Mouse (Mus musculus) skeletal muscle tissue, adult 2 months (tissue): Measurements from ENCODE around the gene Sp9.
A peak's percentile ranks its signal among the peaks of the same experiment; 100 is the strongest.

ENCODE experiments used
- DNase-seq: peaks from one replicate; pipeline ENCODE4 v3.0.0-alpha.2; 2012; ENCODE audit warnings: low read depth, low spot score

The Sp9 gene

DNA sequence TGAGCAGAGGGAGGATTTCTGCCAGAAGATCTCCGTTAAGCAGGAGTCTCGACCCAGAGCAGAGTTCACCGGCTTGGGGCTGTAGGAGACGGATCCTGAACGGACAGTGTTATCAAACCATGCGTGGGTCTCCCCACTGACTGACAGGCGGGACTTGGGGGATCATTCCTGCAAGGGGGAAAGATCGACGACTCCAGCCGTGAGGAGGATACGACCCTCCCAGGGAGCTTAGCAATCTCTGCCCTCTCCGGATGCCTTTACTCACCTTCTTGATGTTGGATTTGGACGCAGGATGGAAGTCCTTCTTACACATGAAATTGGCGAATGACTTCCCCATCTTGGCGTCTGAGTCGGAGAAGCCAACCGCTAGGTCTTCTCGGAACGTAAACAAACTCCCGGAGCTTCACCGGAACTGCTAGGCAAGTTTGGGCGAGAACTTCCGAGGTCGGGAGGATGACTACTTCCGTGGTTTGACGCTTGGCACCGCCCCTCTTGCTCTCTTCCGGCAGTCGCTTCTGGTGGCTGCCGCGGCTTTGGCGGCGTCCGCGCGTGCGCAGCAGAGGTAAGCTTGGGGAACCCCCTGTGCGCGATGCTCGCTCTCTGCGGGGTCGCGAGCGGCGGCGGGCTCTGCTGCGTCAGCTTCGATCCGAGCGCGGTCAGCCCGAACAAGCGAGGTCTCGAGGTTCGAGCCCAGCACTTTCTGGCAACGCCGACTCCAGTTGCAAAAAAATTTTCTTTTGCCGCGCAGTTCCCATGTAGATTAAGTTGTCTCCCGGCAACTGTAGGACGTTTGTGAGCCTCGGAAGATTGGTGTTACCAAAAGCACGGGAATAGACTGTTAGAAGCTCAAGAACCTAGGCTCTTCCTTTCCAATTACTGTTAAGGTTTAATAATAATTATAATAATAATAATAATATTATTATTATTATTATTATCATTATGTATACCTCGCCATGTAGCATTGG is 40.7 kb downstream of the Sp9 start, which contains the start of the genes Scrn3 and Cir1:
Scrn3 (plus strand) TSS at position 450 of the 965 bp plus-strand sequence.
Cir1 (minus strand) TSS at position 550 of the 965 bp plus-strand sequence.
- DNase-seq, result peak; percentile 98

DNA sequence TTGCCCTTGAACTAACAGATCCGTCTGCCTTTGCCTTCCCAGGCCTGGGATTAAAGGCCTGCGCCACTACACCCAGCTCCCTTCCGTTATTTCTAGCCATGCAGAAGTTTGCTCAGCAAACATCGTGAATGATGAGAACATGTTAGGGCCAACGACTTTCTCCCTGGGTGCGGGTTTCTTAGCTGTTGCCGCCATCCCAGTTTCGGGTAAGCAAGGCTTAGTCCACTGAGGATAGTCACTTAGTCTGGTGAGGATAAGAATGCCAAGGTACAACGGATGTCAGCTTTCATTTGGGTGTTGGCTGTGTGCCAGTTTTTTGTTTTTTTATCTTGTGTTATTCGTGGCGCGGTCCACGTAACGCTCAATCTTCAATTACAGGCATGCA is 41.4 kb downstream of the Sp9 start:
- DNase-seq, result peak; percentile 52

DNA sequence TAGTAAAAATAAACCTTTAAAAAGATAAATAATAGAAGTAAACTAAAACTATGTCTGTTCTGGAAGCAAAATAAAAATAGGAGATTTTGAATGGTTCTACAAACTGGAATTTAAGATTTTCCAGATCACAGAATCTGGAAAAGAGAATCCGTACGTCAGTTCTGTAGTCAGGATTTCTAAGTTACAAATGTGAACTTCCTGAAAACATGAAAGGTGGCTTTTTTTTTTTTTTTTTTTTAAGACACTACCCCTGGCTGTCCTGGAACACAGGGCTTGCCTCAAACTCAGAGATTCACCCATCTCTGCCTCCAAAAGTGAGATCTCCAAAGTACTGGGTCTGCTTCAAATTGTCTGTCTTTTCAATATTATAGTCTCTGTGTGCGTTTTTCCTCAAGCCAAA is 42.6 kb downstream of the Sp9 start:
- no peak for DNase-seq

- no peak for DNase-seq
These were observed 45.7 kb downstream of the Sp9 start for GRCm38 (mm10) chr2:73317426-73317825.

- DNase-seq, result no peak
These were observed 47.5 kb downstream of the Sp9 start for GRCm38 (mm10) chr2:73319218-73319617.

DNA sequence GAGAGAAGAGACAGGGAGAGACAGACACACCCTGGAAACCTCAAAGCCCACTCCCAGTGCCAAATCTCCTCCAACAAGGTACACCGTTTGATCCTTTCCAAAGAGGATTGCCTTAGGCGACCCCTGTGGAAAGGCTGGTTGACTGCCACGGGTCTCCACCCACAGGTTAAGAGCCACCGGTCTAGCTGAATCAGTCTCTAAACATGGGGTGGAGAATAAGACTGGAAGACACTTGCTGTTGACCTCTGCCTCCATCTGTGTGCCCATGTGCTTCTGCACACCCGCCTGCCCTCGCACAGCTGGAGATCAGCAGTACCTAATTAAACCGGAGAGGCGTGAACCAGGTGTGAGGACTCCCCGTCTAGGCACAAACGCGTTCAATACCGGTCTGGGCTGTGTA is 51.3 kb downstream of the Sp9 start:
- no peak for DNase-seq

DNA sequence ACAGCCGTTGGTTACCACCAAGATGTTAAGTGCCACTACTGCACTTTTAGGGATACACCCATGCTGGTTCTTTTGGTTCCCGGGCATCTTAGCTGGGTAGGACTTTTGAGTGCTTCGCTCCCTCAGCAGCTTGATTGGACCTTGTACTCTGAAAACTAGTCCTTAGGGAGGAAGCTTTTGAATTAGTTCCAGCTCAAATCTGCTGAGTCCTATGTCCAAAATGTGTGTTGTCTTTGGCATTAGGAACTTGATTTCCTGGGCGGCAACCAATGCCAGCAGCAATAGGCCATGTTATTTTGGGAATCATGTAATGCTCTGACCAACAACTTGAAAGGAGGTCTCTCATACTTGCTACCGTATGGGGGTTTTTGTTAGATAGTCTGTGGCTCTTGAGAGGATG is 54.1 kb downstream of the Sp9 start:
- DNase-seq, result no peak
